Mouse (Mus musculus) c-Kit-positive CD71-negative TER-119-negative erythroid progenitor cells, embryonic 14.5 days (primary cell): ENCODE results near the gene Elovl5.
"Not testable (repeated sequence)": the region's sequence is repeated elsewhere in the genome, so short reads cannot be mapped to it uniquely, and the experiment has no call there.

Experiments used
- DNase-seq: peaks from one replicate; pipeline ENCODE4 v3.0.0-alpha.2; 2013; ENCODE audit warnings: low read depth

The Elovl5 gene

DNA sequence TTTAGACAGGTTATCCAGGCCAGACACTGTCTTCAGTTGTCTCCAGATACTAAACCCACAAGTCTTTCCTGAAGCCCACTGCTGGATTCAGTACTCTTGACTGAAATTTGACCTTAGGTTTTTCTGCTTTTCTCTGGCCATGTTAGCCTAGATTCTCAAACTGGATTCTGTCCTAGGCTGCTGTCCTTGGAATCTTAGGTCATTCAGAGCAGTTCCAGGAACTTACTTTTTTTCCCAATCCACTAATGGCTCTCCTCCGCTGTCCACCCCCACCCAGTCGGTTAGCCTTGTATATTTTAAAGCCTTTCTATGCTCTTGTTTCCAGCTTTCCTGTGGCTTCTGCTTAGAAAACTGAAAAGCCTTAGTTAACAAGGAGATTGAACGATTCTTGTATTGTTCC lies 37.8 kb downstream of the Elovl5 start:
- DNase-seq = no peak

DNA sequence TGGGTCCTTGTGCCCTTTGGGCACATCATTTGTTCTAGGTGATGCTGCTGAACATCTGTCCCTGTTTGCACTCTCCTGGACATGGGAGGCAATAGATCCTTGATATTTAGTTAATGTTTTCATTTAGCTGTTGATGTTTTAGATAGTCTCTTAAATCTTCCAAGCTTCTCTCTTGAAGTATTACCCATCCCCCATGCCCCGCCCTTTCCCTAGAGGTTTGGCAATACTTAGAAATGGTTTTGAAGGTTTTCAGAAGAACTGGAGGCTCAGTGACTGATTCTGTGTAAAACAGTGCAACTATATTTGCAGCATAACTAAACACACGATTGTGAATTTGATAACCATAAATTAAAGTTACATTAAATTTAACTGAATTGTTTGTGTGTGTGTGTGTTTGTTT lies 38.3 kb downstream of the Elovl5 start:
- no peak for DNase-seq

DNA sequence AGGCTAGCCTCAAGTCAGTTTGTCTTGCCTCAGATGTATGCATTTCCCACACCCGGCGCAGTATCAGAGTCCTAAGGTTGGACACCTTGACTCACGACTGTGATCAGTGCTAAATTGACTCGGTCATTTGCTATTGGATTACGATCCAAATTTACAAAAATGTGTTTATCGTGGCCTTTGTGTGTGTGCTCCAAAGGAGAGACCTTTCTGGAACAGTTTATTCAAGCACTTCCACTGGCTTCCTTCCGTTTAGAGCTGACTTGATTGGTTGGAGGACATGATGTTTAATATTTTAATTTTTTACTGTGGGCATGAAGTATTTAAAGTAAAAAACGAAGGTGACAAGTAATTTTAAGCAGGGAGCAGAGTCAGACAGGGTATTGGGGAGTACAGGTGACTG lies 38.8 kb downstream of the Elovl5 start:
- DNase-seq = no peak

DNA sequence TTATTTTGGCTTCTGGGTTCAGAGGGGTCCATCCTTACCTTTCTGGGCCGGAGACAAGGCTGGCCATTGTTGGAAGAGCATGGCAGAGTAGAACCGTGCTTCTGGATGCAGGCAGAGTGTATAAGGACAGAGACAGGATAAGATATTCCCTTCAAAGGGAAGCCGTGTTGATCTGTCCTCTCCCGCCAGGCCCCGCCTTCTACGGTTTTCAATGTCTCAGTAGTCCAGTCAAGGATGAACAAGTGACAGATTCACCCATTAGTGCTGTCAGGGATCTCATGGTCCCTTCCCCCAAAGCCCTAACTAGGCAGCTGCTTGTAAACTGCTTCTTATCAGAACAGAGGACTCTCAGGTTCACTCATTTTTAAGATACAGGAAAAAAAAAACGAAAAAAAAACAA lies 41.2 kb downstream of the Elovl5 start:
- DNase-seq = no peak

DNA sequence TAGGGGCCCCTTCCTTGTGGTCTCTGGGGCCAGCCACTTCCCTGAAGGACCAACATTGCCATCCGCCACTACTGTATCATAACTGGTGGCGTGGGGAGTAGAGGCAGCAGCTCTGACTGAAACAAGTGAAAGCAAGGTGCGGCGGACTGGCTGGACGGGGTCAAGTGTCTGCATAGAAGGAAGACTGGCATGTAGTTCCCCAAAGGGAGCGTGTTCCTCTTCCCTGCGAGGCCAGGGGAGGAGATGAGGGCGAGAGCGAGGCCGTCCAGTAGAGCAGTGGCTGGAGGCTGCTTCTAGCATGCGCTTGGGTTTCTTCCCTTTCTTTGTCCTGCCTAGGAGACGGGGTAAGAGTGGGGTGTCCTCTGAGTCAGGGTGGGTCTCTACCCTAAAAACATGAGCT lies 42.6 kb downstream of the Elovl5 start:
- DNase-seq = no peak

DNA sequence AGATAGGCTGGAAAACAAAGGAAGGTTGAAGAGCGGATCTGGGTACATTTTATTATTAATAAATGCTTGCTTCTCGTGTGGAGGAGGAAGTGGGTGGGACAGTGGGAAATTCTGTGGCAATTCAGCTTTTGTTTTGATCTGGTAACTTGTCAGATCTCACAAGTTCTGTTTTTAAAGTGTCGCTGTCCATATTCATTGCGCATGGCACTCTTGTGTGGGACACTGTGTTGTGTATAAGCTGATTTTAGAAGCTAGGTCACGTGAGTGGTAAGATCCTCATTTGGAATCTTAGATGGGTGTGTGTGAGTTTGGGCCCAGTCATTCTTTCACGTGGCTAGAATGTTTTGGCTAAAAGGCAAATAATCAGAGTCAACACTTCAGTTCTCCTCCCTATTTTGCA lies 44.2 kb downstream of the Elovl5 start:
- DNase-seq = no peak

DNA sequence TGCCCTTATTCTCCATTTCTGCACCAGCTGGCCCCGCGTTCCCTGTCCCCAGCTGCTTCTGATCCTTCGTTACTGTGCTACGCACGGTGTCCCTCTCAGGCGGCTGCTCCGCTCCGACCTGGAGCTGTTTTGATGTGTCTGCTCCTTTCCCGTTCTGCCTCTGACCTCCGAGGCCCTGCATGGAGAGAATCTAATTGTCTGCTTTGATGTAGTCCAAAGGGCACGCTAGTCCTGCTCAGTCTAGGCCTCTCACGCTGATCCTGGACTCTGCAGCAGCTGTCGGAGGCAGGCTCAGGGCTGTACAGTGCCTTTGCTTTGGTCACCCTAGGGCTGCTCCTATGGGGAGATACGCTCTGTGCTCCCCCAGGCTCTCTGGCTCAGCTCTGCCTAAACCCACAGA lies 46.9 kb downstream of the Elovl5 start:
- no peak for DNase-seq

DNA sequence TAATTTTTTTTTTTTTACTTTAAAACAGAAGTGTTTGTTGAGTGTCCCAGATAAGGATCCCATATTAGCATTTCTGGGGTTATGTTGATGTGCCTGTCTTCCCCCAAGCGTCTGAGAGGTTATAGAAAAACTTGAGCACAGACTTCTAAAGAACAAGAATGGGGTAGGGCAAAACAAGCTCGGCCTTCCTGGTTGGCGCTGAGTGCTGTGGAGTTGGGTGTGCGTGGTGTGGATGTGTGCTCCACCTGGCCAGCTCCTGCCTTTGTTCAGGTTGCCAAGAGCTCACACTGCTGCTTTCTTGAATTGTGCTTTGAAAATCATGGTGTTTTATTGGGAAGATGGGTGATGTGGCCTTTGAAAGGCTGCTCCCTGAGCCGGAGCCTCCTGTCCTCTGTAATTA lies 48.1 kb downstream of the Elovl5 start:
- DNase-seq = no peak

DNA sequence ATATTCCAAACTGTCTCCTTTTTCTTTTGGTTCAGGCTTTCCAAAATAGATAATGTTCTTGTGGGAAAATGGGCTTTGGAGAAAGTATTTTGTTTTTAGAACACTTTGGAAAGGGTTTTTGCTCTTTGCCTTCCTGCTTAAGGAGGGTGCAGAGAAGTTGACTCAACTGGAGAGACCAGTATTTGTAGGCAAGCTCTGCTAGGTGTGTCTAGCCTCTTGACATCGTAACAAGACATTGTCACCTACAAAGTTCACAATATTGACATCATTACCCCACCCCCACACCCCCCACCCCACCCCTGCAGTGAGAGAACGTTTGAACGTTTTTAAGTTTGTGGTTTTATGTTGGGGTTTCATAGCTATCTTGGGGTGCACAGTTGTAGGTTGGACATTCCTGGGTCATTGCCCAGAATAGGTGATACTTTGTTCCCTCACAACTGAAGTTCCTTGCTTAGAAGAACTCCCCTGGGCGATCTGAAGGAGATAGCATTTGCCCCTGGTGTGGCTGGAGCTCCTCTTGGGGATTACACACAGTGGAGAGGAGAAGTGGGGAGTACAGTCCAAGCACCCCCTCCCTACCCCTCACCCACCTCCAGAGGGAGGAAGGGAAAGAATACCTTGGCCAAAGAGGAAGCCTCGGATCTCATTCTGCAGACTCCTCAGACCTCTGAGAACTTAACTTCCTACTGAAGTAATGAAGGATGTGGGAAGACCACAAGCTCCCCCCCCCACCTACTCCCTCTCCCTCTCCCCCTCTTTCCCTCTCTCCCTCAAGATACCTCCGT lies 48.8 kb downstream of the Elovl5 start:
- DNase-seq = no peak

DNA sequence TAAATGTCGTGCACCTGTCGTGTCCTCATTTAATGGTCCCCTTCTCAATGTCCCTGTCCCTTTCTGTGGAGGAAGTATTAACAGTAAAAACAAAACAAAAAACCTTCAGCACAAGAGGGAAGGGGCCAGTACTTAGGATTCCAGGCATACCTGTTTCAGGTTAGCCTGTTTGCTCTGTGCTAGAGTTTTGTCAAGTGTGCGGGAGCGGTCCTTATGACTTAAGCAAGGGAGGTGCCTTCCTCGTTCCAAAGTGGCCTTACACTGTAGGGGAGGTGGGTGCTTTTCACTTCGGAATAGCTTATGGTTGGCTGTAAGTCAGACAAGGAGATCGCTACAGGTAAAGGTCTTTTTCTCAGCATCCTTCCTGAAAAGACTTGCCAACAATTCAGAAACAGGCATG lies 49.7 kb downstream of the Elovl5 start:
- no peak for DNase-seq

DNA sequence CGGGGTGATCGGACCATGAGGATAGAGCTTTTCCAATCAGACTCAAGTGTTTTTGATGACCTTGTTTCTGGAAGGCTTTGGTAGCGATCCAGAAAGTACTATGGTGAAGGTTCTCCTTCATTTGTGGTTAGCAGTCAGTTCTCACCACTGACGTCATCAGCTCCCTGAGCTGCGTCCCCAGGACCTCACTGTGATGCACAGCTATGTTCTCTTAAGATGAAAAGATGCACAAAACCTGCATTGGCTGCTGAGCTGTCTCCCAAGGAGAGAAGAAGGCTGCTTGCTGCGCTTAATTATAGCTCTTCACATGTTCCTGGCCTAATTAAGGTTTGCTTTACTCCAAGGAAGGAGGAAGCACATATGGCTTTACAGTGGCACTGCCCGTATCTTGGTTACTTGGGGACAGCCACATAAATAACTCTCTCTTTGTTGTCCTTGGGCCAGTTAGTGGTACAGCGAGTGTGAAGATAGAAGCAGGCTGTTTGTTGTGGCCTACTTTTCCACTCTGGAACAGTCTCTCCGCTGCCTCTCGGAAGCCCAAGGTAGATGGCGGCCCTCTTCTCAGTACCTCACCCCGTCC lies 50.5 kb downstream of the Elovl5 start:
- DNase-seq = no peak

DNA sequence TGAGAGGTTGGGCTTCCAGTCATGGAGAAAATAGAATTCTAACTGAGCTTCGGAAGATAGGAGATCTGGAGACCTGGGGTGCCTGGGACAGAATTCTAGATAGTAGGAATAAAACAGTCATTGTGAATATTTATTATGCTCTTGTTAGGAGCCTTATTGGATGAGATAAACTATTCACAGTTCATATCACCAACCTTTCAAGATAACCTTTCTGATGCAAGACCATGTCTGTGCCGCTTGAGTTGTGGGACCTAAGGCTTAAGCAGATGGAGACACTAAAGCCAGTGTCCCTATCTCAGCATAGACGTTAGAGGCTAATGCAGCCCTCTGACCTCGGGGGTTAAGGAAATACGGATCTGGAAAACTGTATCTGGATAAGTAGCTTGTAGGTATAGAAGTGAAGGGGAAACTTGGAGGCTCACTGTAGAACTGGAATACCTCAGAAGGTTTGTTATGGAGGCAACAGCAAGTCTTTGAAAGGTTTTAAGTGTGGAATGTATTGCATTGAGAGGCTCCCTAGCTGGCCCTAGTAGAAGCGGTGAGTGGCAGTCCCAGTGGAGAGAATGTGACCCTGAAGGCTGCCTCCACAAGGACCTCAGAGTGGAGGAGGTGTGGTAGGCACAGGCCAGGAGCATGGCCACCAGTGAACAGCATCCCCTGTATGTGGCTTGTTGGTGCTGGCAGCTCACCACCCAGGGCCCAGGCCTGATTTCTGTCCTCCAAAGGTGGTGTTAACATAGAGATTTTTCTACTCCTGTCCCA lies 52.2 kb downstream of the Elovl5 start:
- no peak for DNase-seq

DNA sequence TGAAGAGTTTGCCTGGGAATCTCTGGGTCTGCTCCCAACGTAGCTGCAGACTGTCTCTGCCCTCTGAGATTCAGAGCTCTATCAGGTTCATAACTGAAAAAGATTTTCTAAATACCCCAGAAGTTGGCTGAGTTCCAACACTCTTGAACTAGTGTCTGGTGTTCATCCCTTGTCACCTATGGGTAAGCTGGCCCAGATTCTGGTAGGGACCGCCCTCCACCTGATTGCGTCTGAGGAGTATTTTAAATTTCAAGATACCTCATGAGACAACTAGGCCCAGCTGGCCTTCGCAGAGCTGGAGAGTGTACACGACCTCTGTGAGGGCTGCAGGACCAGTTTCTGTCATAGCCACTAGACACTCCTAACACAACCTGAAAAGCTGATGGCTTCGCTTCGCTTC lies 61.8 kb downstream of the Elovl5 start:
- no peak for DNase-seq

DNA sequence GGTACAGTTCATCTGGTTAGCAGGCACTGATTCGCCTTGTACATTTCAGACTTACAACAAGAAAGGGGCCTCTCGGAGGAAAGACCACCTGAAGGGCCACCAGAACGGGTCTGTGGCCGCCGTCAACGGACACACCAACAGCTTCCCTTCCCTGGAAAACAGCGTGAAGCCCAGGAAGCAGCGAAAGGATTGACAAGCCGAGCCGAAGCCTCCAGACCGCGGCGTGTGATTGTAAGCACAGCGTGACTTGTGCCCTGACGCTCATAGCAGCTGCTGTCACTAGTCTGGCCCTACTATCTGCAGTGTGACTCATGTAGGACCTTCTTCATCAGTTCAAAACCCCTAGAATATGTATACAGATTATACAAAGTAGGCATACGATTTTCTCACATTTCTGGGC lies 65.5 kb downstream of the Elovl5 start:
- DNase-seq = no peak

DNA sequence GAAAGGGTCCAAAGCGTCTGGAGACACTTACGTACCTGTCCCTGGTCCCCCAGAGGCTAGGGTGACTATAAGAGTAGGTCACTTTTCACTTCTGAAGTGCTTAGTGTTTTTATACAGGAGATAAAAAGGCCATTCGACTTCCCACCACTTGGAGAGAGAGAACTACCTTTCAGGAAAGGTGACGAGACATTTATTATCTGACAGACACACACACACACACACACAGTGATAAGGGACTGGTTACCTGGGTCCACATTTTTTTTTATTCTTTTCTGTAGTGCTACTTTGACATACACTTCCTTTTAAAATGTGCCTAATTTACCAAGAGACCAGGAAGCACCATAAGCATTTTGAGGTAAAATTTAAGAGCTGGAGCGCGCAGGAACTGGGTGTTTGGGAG lies 66.4 kb downstream of the Elovl5 start:
- DNase-seq = no peak

DNA sequence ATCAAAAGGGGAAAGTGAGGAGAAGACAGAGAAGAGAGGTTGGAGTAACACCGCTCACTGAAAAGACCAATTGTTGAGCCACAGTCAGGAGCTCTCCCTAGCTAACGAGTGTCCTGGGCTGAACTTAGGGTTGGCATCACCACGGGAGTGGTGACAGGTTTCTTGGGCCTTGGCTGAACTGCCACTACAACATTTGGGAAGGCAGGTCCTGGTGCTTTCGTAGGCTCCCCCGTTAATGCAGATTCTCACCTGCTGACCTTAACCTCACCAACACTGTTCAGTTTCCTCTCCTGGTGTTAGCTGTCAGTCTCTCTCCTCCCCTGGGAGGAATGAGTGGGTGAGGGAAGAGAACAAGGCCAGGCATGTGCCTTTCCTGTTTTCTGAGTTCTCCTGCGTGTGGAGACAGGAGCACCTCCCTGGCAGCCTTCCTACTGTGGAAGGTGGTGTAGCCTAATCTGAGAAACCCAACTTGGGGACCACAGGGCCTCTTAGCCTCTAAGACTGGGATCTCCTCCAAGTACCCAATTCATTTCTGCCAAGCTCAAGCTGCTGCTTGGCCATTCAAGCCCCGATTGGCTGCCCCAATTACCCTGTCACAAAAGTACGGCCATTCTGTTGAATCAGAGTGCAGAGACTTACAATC lies 69.1 kb downstream of the Elovl5 start:
- DNase-seq = no peak

DNA sequence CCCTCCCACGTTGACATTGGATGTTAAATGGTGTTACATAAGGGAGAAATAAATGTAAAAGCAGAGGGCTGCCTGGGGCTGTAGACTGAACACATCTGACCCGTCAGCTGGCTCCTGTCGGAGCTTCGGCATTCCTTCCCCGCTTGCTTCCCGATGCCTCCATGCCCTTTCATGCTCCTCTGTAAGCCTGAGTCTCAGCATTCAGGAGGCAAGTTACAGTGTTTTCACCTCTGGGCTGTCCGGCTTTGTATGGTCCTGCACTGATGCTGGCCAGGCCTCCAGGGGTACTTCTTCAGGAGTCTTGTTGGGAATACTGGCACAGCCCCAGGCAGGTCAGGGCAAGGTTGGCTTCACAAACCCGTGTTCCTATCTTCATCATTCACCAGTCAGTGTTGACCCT lies 72.5 kb downstream of the Elovl5 start:
- DNase-seq = no peak

DNA sequence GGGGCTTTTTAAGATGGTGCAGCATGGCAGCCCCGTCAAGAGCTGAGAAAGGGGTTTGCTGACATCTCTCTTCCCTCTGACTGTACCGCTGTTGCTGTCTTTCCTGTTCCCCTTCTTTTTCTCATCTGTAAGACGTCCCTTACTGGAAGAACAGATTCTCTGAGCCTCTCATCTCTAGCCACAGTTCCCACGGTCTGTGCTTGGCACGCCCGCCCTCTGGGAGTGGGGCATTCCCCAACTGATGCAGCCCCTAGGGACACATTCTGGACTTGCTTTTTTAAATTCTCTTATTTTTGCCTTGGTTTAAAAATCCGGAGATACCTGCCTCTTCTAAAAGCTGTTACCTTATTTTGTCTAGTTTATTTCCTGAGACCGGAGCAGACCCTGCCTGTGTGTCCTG lies 73.1 kb downstream of the Elovl5 start:
- DNase-seq = no peak

DNA sequence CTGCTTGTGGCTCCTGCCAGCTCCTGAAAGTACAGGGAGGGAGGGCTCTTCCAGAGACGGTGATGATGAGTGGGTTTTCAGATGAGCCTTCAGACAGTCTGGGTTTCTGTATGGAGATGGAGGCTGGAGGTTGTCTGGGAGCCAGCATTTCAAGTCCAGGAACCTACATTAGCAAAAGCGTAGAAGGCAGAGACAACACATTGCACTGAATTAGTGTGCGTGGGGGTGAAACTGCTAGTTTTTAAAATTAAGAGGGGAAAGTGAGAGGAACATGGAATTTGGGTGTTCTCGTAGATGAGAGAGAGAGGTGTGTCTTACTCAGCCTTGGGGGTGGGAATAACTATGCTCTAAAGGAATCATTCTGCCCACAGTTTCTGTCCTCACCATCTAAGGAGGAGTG lies 74.5 kb downstream of the Elovl5 start:
- DNase-seq = no peak

DNA sequence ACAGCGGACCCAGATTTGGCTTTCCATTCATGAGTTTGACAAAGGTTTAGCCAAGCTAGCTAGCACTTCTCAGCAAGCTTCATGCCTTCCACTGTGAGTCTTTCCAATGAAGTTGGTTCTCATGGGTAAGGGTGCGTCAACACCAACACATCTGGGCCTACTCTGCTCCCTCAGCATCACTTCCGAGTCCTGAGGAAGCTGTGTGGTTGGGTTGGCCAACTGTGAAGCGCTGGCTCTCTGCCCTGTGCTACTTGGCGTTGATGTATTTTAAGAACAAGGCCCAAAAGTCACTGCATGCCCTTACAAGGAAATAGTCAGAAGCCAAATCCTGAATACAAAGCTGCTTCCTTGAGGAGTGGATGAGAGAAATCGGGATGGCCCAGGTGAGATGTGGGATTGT lies 75.1 kb downstream of the Elovl5 start:
- DNase-seq = no peak

DNA sequence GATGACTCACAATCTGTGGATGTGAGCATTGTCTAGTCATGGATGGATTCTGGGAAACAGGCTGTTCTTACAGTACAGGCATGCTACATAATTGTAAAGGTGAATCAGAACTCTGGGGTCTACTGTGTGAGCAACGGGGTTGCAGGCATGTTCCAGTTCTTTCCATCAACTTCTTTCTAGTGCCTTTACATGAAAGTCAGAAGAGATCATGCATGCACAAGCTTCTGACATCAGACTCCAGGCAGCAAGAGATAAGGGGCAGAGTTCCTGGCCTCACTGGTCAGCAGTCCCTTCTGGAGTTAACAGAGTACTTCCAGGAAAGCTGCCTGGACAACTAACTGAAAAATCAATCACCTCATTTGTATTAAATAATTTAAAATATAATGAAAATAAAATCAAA lies 75.9 kb downstream of the Elovl5 start:
- DNase-seq = no peak

DNA sequence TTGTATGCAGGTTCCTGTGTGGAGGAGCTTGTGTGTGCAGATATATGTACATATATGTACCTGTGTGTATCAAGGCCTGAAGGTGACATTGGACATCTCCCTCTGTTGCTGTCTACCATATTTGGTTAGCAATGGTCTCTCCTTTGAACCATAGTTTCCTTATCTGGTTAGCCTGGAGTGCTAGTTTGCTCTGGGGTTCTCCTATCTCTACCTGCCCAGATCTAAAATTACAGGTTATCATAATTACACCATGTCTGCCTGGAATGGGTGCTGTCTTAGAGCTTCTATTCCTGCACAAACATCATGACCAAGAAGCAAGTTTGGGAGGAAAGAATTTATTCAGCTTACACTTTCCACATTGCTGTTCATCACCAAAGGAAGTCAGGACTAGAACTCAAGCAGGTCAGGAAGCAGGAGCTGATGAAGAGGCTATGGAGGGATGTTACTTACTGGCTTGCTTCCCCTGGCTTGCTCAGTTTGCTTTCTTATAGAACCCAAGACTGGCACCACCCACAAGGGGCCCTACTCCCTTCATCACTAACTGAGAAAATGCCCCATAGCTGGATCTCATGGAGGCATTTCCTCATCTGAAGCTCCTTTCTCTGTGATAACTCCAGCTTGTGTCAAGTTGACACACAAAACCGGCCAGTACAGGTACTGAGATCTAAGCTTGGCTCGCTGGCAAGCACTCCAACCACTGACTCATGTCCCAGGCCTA lies 76.5 kb downstream of the Elovl5 start:
- not testable (repeated sequence) for DNase-seq
